Mouse (Mus musculus) forebrain, embryonic 16.5 days (tissue): ENCODE measurements at regions not wholly inside any gene's neighbourhood (a gene's known extent, or its start where the extent isn't known, plus 50 kb on each side); places are given as distances from the start of the nearest gene placed in this dataset.
A peak's percentile ranks its signal among the peaks of the same experiment; 100 is the strongest.

Source experiments
- ATAC-seq: fragments of 200-750 bp; cut with Nextera tagmentation; 2 replicates; pipeline ENCODE4 v1.8.0; 2017; ENCODE audit warnings: mild to moderate bottlenecking, moderate library complexity
- H3K27ac ChIP-seq: fragments of 300-500 bp; sonication (generic); 2 replicates; pipeline ENCODE4 v1.5.1; 2014; ENCODE audit warnings: low read length, control low read depth
- H3K27me3 ChIP-seq: fragments of 300-500 bp; sonication (generic); replicated peaks from 2 replicates; pipeline ENCODE4 v1.6.1; 2014; ENCODE audit warnings: low read length; ENCODE audit not compliant: control insufficient read depth, insufficient read depth
- H3K36me3 ChIP-seq: fragments of 300-500 bp; sonication (generic); 2 replicates; pipeline ENCODE4 v1.6.1; 2014; ENCODE audit not compliant: control insufficient read depth, insufficient read depth
- H3K4me1 ChIP-seq: fragments of 300-500 bp; sonication (generic); replicated peaks from 2 replicates; pipeline ENCODE4 v1.6.1; 2014; ENCODE audit warnings: low read length; ENCODE audit not compliant: control insufficient read depth, insufficient read depth
- H3K4me2 ChIP-seq: fragments of 300-500 bp; sonication (generic); 2 replicates; pipeline ENCODE4 v1.6.1; 2014; ENCODE audit warnings: mild to moderate bottlenecking, low read length, control low read depth
- H3K4me3 ChIP-seq: fragments of 300-500 bp; sonication (generic); replicated peaks from 2 replicates; pipeline ENCODE4 v1.5.1; 2014; ENCODE audit warnings: mild to moderate bottlenecking, low read length, control low read depth
- H3K9ac ChIP-seq: fragments of 300-500 bp; sonication (generic); replicated peaks from 2 replicates; pipeline ENCODE4 v1.6.1; 2014; ENCODE audit warnings: low read depth, low read length, control low read depth
- H3K9me3 ChIP-seq: fragments of 300-500 bp; sonication (generic); 2 replicates; pipeline ENCODE4 v1.6.1; 2016; ENCODE audit warnings: low read length; ENCODE audit not compliant: control insufficient read depth
- whole genome bisulfite sequencing: fragments of 180-500 bp; shearing (Covaris S2); extraction: QIAGEN DNeasy Blood & Tissue Kit; methylation state at CpG from one replicate; pipeline ENCODE4 v1.1.7; 2014; 5-methylcytosine and 5-hydroxymethylcytosine counted together

DNA sequence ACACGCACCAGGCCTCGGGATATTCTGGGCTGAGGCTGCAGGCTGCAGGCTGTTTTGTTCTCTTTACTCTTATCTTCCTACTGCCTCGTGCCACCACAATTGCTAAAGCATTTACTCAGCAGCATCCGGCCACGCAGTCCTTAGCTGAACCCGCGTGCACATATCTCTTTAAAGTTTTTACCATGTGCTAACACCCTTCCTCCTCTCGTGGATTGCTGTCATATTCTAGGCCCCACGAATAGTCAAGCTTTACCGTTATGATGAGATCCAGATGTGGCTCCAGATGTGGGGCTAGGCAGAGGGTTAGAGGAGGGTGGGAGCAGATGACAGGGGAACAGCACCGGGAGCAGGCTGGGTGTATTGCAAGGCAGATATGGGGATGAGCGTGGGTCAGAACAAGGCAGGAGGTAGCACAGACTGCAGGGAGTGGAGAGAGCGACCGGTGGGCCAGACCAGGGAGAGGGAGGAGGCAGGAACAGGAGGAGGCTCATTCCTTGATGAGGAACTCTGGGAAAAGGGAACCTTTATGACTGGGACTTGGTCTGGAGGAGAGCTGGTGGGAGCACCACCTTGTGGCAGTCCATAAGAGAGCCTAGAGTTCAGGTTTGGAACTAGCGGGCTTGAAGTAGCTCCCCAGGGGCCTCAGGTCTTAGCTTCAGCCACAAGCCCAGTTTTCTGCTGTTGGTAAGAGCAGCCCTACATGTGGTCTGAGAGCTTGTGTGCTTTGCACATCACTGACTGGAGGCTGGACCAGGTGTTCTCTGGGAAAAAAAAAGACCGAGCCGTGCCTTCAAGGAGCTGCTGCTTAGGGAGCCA is 102.1 kb upstream of the Podxl start:
- no peak overlapping the region for H3K4me3 ChIP-seq
- H3K9ac ChIP-seq, result no peak overlapping the region
- no peak overlapping the region for H3K4me2 ChIP-seq
- H3K9me3 ChIP-seq, result 0 out of 2 replicates have a peak, but pooled peaks cover 2% of the 10 kb centered on the region
- WGBS, result 78% methylated on average over 17 of the region's 17 CpGs
- H3K27ac ChIP-seq, result no peak overlapping the region
- H3K4me1 ChIP-seq, result no peaks in the 10 kb centered on the region
- no peak for ATAC-seq
- H3K27me3 ChIP-seq, result no peaks in the 10 kb centered on the region
- no peaks in the 10 kb centered on the region for H3K36me3 ChIP-seq

DNA sequence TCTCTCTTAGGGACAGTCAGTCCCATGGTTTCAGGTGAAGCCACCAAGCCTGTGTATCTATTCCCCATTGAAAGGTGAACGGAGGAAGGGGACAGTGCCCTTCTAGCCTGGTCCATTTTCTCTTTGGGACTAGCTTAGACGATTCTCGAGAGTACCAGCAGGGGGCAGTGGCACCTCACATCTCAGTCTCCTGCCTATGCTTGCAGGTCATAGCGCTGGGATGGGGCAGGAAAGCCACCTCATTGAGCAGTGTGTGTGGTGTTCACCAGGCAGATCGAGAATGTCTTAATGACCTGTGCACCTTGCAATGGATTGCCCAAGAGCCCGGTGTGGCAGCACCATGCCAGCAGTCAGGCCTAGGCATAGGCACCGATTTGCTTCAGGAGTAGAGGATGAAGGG is 100.7 kb upstream of the Podxl start:
- Histone ChIP-seq H3K9ac (no peak overlapping the region), H3K4me1 (no peaks in the 10 kb centered on the region), H3K27me3 (no peaks in the 10 kb centered on the region), H3K4me2 (no peak overlapping the region), H3K4me3 (no peak overlapping the region), H3K27ac (no peak overlapping the region), H3K36me3 (no peaks in the 10 kb centered on the region), H3K9me3 (0 out of 2 replicates have a peak, but pooled peaks cover 2% of the 10 kb centered on the region)
- 22% methylated on average over 7 of the region's 7 CpGs for WGBS
- peak; percentile 76 for ATAC-seq

DNA sequence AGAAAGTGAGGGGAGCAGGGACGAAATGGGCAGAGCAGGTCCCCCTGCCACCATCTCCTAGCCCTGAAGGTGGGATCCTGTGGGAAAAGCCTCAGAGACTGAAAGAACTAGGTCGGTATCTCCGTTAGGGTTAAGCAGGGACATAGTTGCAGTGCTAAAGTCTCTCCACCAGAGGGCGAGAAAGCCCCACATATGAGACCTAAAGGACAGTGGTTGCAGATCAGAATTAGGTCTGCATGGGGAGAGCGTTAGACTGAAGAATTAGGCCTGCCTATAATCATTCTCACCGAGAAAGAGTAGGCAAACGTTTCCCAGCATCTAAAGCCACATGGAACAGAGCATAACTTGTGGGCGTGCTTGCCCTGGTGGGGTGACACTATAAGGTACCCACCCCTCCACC is 97.0 kb upstream of the Podxl start:
- Histone ChIP-seq H3K4me2 (no peak overlapping the region), H3K36me3 (no peaks in the 10 kb centered on the region), H3K9ac (no peak overlapping the region), H3K4me3 (no peak overlapping the region), H3K9me3 (no peaks in the 10 kb centered on the region), H3K4me1 (no peaks in the 10 kb centered on the region), H3K27ac (no peak overlapping the region), H3K27me3 (no peaks in the 10 kb centered on the region)
- 6% methylated on average over 8 of the region's 8 CpGs for WGBS
- ATAC-seq, result peak; percentile 76

DNA sequence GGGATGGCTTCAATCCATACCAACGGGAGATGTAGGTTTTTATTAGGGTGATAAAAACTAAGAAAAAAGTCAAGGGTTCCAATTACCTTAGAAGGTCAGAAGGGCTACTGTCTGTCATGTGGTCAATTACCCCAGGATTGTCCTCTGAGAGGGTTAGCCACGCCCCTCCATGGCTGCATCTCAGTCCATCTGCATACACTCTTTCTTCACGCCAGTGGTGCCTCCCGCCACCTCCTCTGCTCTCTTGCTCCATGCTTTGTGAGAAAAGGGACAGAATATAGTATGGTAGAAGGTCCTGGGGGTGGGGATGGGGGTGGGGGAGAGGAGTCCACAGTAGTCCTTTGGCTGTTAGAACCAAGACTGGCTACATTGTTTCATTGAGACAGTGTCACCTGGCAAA is 96.1 kb upstream of the Podxl start:
- no peaks in the 10 kb centered on the region for H3K36me3 ChIP-seq
- H3K27ac ChIP-seq, result no peak overlapping the region
- ATAC-seq, result no peak
- no peaks in the 10 kb centered on the region for H3K27me3 ChIP-seq
- H3K9ac ChIP-seq, result no peak overlapping the region
- no peak overlapping the region for H3K4me3 ChIP-seq
- WGBS, result 55% methylated on average over 4 of the region's 4 CpGs
- H3K4me2 ChIP-seq, result no peak overlapping the region
- no peaks in the 10 kb centered on the region for H3K9me3 ChIP-seq
- H3K4me1 ChIP-seq, result no peaks in the 10 kb centered on the region

DNA sequence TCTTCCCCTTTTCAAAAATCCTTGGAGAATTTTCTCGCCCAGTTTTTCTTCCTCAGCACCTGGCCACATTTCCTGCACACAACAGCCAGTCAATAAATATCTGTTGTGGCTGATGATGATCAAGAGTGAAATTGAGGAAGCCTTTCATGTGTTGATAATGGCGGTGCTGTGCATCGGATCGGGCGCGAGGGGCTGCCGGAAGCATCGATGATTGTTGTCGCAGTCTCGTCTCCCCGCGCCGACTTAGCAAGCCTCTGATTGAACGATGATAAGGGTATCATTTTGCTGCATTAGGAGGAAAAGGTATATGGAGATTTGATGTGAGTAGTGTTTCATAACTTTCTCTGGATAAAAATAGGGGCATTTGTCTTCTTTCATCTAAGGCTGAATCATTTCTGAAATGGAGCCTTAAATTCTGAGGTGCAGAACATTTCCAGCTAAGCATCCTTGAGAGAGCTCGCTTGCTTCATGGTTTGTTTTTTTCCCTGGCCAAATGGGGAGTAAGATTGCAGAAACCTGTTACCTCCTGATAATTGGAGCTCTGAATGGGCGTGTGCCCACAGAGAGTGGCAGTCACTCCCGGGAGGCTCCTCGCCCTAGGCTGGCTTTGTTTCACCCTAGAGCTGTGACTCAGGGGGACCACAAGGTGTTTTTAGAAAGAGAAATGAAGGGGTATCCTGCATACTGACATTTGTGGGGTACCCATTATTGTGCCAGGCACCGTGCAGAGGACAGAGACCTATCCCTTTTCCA is 94.8 kb upstream of the Podxl start:
- Histone ChIP-seq H3K4me1 (no peaks in the 10 kb centered on the region), H3K36me3 (no peaks in the 10 kb centered on the region), H3K4me3 (no peak overlapping the region), H3K27ac (no peak overlapping the region), H3K4me2 (no peak overlapping the region), H3K27me3 (no peaks in the 10 kb centered on the region), H3K9ac (no peak overlapping the region), H3K9me3 (no peaks in the 10 kb centered on the region)
- WGBS, result 83% methylated on average over 19 of the region's 19 CpGs
- no peak for ATAC-seq

DNA sequence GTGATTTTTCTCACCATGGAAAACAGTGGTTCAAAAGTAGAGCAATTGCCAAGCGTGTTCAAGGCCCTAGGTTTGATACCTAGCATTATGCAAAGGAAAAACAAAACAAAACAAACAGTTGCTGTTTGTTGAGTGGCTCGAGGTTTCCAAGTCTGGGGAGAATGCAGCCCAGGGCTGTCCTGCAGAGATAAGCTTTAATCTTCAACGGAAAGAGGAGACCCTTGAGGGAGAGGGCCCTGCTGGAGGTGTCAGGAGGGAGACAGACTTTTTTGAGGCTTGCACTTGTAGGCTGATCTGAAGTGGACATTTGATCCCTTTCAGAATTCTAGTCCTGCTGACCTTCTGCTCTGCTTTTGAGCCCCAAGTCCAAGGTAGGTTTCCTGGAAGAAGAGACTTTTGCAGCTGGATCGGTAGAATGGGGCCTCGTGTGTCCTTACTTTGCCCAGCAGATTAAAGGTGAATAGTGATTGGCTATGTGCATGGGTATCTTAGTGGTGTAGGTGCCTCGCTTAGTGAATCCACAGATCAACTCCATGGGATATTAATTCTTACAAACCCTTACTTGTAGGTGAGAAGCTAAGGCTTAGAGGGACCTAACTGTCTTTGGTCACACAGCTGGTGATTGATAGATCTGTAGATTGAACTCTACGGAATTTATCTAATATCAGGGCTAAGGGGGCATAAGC is 87.2 kb upstream of the Podxl start:
- ATAC-seq, result no peak

DNA sequence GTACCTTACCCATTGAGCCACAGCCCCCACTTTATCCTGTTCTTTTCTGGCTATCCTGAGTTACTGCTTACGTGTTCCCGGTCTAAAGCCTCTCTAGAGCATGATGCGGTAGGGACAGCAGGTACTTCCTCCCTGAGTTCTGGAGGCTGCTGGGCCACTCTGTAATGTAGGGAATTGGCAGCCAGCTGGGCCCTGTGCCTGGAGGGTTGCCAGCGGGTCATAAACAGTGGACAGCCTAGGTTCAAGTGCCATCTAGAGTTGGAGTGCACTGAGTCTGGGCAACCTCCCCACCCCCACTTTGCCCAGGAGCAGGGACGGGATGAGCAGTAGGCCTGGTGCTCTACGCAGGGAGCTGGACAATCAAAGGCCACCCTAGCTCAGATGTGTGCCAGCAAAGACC is 81.5 kb upstream of the Podxl start:
- no peaks in the 10 kb centered on the region for H3K9me3 ChIP-seq
- H3K4me2 ChIP-seq, result no peak overlapping the region
- H3K36me3 ChIP-seq, result no peaks in the 10 kb centered on the region
- H3K4me1 ChIP-seq, result 0 out of 2 replicates have a peak, but pooled peaks cover 2% of the 10 kb centered on the region
- H3K27ac ChIP-seq, result no peak overlapping the region
- no peaks in the 10 kb centered on the region for H3K27me3 ChIP-seq
- H3K4me3 ChIP-seq, result no peak overlapping the region
- WGBS, result 81% methylated on average over 6 of the region's 6 CpGs
- no peak for ATAC-seq
- H3K9ac ChIP-seq, result no peak overlapping the region

More for the DNA sequence above, 87.2 kb upstream of the Podxl start:
- no peak overlapping the region for H3K27ac ChIP-seq
- H3K9me3 ChIP-seq, result no peaks in the 10 kb centered on the region
- no peak overlapping the region for H3K4me3 ChIP-seq
- no peaks in the 10 kb centered on the region for H3K4me1 ChIP-seq
- no peak overlapping the region for H3K9ac ChIP-seq
- no peaks in the 10 kb centered on the region for H3K36me3 ChIP-seq
- H3K4me2 ChIP-seq, result no peak overlapping the region
- H3K27me3 ChIP-seq, result no peaks in the 10 kb centered on the region
- WGBS, result 70% methylated on average over 7 of the region's 7 CpGs

DNA sequence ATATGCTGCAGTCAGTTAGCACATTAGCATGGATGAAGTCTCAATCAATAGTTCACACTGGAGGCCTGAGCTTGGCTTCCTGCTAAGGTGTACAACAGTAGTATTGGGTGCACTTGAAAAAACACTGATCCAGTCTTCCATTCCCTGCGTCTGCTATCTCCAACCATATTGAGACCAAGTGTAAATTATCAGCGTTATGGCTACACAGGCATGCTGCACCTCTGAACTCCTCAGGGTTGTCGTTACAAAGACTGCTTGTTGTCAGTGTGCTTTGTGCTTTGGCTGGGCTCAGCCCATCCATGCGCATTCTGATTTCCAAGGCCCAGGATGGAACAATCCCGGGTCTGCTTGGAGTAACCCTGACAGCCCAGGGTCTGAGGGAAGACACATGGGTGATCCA is 80.7 kb upstream of the Podxl start:
- no peak overlapping the region for H3K4me3 ChIP-seq
- no peak for ATAC-seq
- WGBS, result 79% methylated on average over 5 of the region's 5 CpGs

DNA sequence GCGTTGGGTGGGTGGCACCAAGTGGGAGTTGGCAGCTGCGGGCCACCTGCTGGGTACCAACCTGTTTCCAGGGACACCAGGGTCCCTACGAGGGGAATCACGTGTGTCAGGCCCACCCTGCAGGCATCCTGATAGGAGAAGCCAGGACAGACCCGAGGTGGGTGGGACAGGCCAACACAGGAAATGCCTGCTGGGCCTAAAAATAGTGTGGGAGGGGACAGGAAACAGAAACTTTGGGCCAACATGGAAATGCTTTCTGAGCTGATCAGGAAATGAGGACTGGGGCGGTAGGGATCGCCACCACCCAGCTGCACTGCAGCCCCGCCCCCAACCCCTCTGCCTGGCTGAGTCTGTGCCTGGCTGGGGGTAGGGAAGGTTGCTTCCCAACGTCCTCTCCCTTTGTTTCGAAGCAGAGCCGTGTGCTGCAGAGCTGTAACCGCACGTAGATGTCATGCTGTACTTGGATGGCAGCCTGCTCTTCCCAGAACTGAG is 78.7 kb upstream of the Podxl start:
- H3K9ac ChIP-seq, result no peak overlapping the region
- 26% methylated on average over 13 of the region's 13 CpGs for WGBS
- peak; percentile 43; the same call in 1 of the 2 replicates for ATAC-seq
- 0 out of 2 replicates have a peak, but pooled peaks cover 2% of the 10 kb centered on the region for H3K4me1 ChIP-seq
- no peak overlapping the region for H3K4me2 ChIP-seq
- no peak overlapping the region for H3K27ac ChIP-seq
- no peaks in the 10 kb centered on the region for H3K36me3 ChIP-seq
- no peaks in the 10 kb centered on the region for H3K9me3 ChIP-seq
- no peaks in the 10 kb centered on the region; the same call in 1 of the 2 replicates for H3K27me3 ChIP-seq
- no peak overlapping the region for H3K4me3 ChIP-seq

More for the DNA sequence above, 80.7 kb upstream of the Podxl start:
- Histone ChIP-seq H3K4me2 (no peak overlapping the region), H3K36me3 (no peaks in the 10 kb centered on the region), H3K4me1 (0 out of 2 replicates have a peak, but pooled peaks cover 2% of the 10 kb centered on the region), H3K27ac (no peak overlapping the region), H3K9ac (no peak overlapping the region), H3K27me3 (no peaks in the 10 kb centered on the region), H3K9me3 (no peaks in the 10 kb centered on the region)
